Mouse (Mus musculus) ovary, postnatal 10 days (tissue): ENCODE data around the gene Etv4.

Experiments used
- DNase-seq: peaks from one replicate; pipeline ENCODE4 v3.0.0; 2022; ENCODE audit warnings: low spot score

The Etv4 gene

GRCm38 (mm10) chr11:101719986-101720520 lies 65.1 kb downstream of the Etv4 start:
- no peak for DNase-seq
